Mouse (Mus musculus) stomach, postnatal 0 days (tissue): Measurements from ENCODE around the gene Tnfsf4. TPM values are rescaled to one million over a fixed set of nuclear protein-coding genes. Genes with fewer than 3 reads are reported as not detected.

Experiments used
- ATAC-seq: fragments of 200-750 bp; cut with Nextera tagmentation; 2 replicates; pipeline ENCODE4 v1.8.0; 2017; ENCODE audit not compliant: low FRiP score, low TSS enrichment
- DNase-seq: peaks from one replicate; pipeline ENCODE4 v3.0.0-alpha.2; 2016; ENCODE audit warnings: low spot score
- H3K27ac ChIP-seq: fragments of 300-500 bp; sonication (generic); replicated peaks from 2 replicates; pipeline ENCODE4 v1.5.1; 2014; ENCODE audit warnings: mild to moderate bottlenecking, control low read depth
- H3K27me3 ChIP-seq: fragments of 300-500 bp; sonication (generic); 2 replicates; pipeline ENCODE4 v1.6.1; 2014; ENCODE audit warnings: low read length; ENCODE audit not compliant: control insufficient read depth, insufficient read depth
- H3K36me3 ChIP-seq: fragments of 300-500 bp; sonication (generic); 2 replicates; pipeline ENCODE4 v1.6.1; 2014; ENCODE audit warnings: low read length, mixed read lengths; ENCODE audit not compliant: control insufficient read depth, insufficient read depth
- H3K4me1 ChIP-seq: fragments of 300-500 bp; sonication (generic); replicated peaks from 2 replicates; pipeline ENCODE4 v1.6.1; 2014; ENCODE audit warnings: antibody characterized with exemption; ENCODE audit not compliant: control insufficient read depth, insufficient read depth
- H3K4me2 ChIP-seq: fragments of 300-500 bp; sonication (generic); replicated peaks from 2 replicates; pipeline ENCODE4 v1.6.1; 2014; ENCODE audit warnings: low read depth, mild to moderate bottlenecking, control low read depth, moderate library complexity
- H3K4me3 ChIP-seq: fragments of 300-500 bp; sonication (generic); 2 replicates; pipeline ENCODE4 v1.5.1; 2014; ENCODE audit warnings: low read depth, low read length, control low read depth
- H3K9ac ChIP-seq: fragments of 300-500 bp; sonication (generic); 2 replicates; pipeline ENCODE4 v1.6.1; 2014; ENCODE audit warnings: mild to moderate bottlenecking, low read length, control low read depth, mixed read lengths
- H3K9me3 ChIP-seq: fragments of 300-500 bp; sonication (generic); 2 replicates; pipeline ENCODE4 v1.6.1; 2016; ENCODE audit warnings: low read length; ENCODE audit not compliant: control insufficient read depth
- CTCF ChIP-seq: IDR thresholded peaks from 2 replicates; pipeline ENCODE4 v1.5.1; 2016; ENCODE audit warnings: antibody characterized with exemption, low read depth, mild to moderate bottlenecking, moderate library complexity
- EP300 ChIP-seq: optimal IDR thresholded peaks from 2 replicates; pipeline ENCODE3; 2016; ENCODE audit warnings: antibody characterized with exemption
- WGBS: fragments of 180-500 bp; shearing (Covaris S2); extraction: QIAGEN DNeasy Blood & Tissue Kit; methylation state at CpG from one replicate; pipeline ENCODE4 v1.1.7; 2014; 5-methylcytosine and 5-hydroxymethylcytosine counted together
- polyA plus RNA-seq: library from polyadenylated mRNA; unstranded; fragments of >200 nt; fragmentation: Nextera tagmentation; extraction: Ambion mirVana; gene quantifications from 2 replicates; pipeline ENCODE4 v1.2.1, GENCODE M21; 2015

Gene Tnfsf4
- polyA plus RNA-seq, 1 experiment from 2014 or later: 0.24 TPM

- no peaks in the 10 kb centered on the region for H3K27me3 ChIP-seq
- no peaks in the 10 kb centered on the region for H3K4me1 ChIP-seq
- peak; percentile 74 for DNase-seq
- H3K9ac ChIP-seq: no peak overlapping the region
- no peak overlapping the region for H3K27ac ChIP-seq
- TF ChIP-seq EP300 (no peak), CTCF (peak; percentile 88)
- H3K4me3 ChIP-seq: no peak overlapping the region
- H3K4me2 ChIP-seq: no peak overlapping the region
- H3K9me3 ChIP-seq: no peaks in the 10 kb centered on the region
- 22% methylated on average over 6 of the region's 6 CpGs for WGBS
- no peaks in the 10 kb centered on the region for H3K36me3 ChIP-seq
- no peak for ATAC-seq
Observed at GRCm38 (mm10) chr1:161400126-161400525, 4.9 kb downstream of the Tnfsf4 start.

- Histone ChIP-seq H3K9ac (no peak overlapping the region), H3K9me3 (no peaks in the 10 kb centered on the region), H3K4me3 (no peak overlapping the region), H3K27ac (no peak overlapping the region), H3K4me2 (no peak overlapping the region), H3K4me1 (no peaks in the 10 kb centered on the region), H3K27me3 (no peaks in the 10 kb centered on the region), H3K36me3 (no peaks in the 10 kb centered on the region)
- no peak for TF ChIP-seq CTCF
- no peak for TF ChIP-seq EP300
- DNase-seq (no peak), ATAC-seq (no peak)
- 78% methylated on average over 2 of the region's 2 CpGs for WGBS
Observed at GRCm38 (mm10) chr1:161403061-161403460, 7.9 kb downstream of the Tnfsf4 start.

- 67% methylated on average over 1 of the region's 1 CpGs for WGBS
- Histone ChIP-seq H3K27me3 (no peaks in the 10 kb centered on the region), H3K4me1 (no peaks in the 10 kb centered on the region), H3K27ac (no peak overlapping the region), H3K4me2 (no peak overlapping the region), H3K9me3 (no peaks in the 10 kb centered on the region), H3K9ac (no peak overlapping the region), H3K4me3 (no peak overlapping the region), H3K36me3 (no peaks in the 10 kb centered on the region)
- no peak for TF ChIP-seq CTCF
- no peak for TF ChIP-seq EP300
- DNase-seq (no peak), ATAC-seq (no peak)
Observed at GRCm38 (mm10) chr1:161406480-161406879, 11.3 kb downstream of the Tnfsf4 start.

- no peaks in the 10 kb centered on the region for H3K27me3 ChIP-seq
- no peaks in the 10 kb centered on the region for H3K9me3 ChIP-seq
- H3K36me3 ChIP-seq: no peaks in the 10 kb centered on the region
- no peak overlapping the region for H3K4me2 ChIP-seq
- ATAC-seq: no peak
- H3K4me1 ChIP-seq: no peaks in the 10 kb centered on the region
- TF ChIP-seq EP300 (no peak), CTCF (no peak)
- no peak overlapping the region for H3K4me3 ChIP-seq
- DNase-seq: no peak
- no peak overlapping the region for H3K9ac ChIP-seq
- no peak overlapping the region for H3K27ac ChIP-seq
Observed at GRCm38 (mm10) chr1:161419926-161420325, 24.7 kb downstream of the Tnfsf4 start.

- no peak overlapping the region for H3K27ac ChIP-seq
- TF ChIP-seq EP300: no peak
- no peak for TF ChIP-seq CTCF
- WGBS: 81% methylated on average over 9 of the region's 9 CpGs
- H3K4me3 ChIP-seq: no peak overlapping the region
- H3K4me2 ChIP-seq: no peak overlapping the region
- no peak overlapping the region for H3K9ac ChIP-seq
- H3K27me3 ChIP-seq: no peaks in the 10 kb centered on the region
- H3K4me1 ChIP-seq: no peaks in the 10 kb centered on the region
- no peaks in the 10 kb centered on the region for H3K36me3 ChIP-seq
- H3K9me3 ChIP-seq: no peaks in the 10 kb centered on the region
- ATAC-seq: no peak
- no peak for DNase-seq
Observed at GRCm38 (mm10) chr1:161420646-161421045, 25.4 kb downstream of the Tnfsf4 start.

- no peak for ATAC-seq
- DNase-seq: no peak
- TF ChIP-seq EP300 (no peak), CTCF (no peak)
- no peaks in the 10 kb centered on the region for H3K36me3 ChIP-seq
- 55% methylated on average over 4 of the region's 4 CpGs for WGBS
- H3K27ac ChIP-seq: no peak overlapping the region
- H3K4me2 ChIP-seq: no peak overlapping the region
- no peaks in the 10 kb centered on the region for H3K9me3 ChIP-seq
- H3K4me3 ChIP-seq: no peak overlapping the region
- H3K4me1 ChIP-seq: no peaks in the 10 kb centered on the region
- no peak overlapping the region for H3K9ac ChIP-seq
- no peaks in the 10 kb centered on the region for H3K27me3 ChIP-seq
Observed at GRCm38 (mm10) chr1:161426277-161427056, 31.3 kb downstream of the Tnfsf4 start.
